Mouse (Mus musculus): Measurements from ENCODE around the gene Cela3b. TPM values are rescaled to one million over a fixed set of nuclear protein-coding genes. Genes with fewer than 3 reads are reported as not detected.

Gene Cela3b
- polyA plus RNA-seq, 1 experiment: not detected

- TF ChIP-seq USF1 (IDR thresholded peaks at IDR 0.05; ENCODE audit: low read depth) (no peak), MYOG (IDR thresholded peaks at IDR 0.05; ENCODE audit: control insufficient read depth, extremely low read depth, insufficient read length) (no peak), CEBPB (IDR thresholded peaks at IDR 0.05; ENCODE audit: low read depth) (no peak), MAX (IDR thresholded peaks at IDR 0.05) (no peak), MYOD1 (IDR thresholded peaks at IDR 0.05; ENCODE audit: control insufficient read depth, insufficient read length, low read depth) (no peak), FOSL1 (IDR thresholded peaks at IDR 0.05; ENCODE audit: insufficient read depth, low read length, poor library complexity, severe bottlenecking) (no peak), CTCF (IDR thresholded peaks at IDR 0.05; ENCODE audit: control insufficient read depth, insufficient read depth, insufficient read length) (no peak)
- H3K4me3 ChIP-seq (ENCODE audit: insufficient read depth, poor library complexity, severe bottlenecking): no peak overlapping the region
- no peaks in the 10 kb centered on the region for H3K36me3 ChIP-seq (ENCODE audit: control insufficient read depth, insufficient read depth)
- no peaks in the 10 kb centered on the region for H3K79me2 ChIP-seq (ENCODE audit: control insufficient read depth, insufficient read depth)
- H3ac ChIP-seq (ENCODE audit: control insufficient read depth, insufficient read length, low read depth): no peak overlapping the region
- H3K27me3 ChIP-seq (ENCODE audit: control insufficient read depth, insufficient read depth, insufficient read length): no peaks in the 10 kb centered on the region
- H3K79me3 ChIP-seq (ENCODE audit: low read depth): no peaks in the 10 kb centered on the region
Observed at GRCm38 (mm10) chr4:137371596-137372523, 58.5 kb downstream of the Cela3b start.

Other genes starting within 250 kb of the Cela3b start
- gene Wnt4, start 153.1 kb downstream of the Cela3b start, polyA plus RNA-seq (2012; fragmentation: generic; extraction: Trizol): 3.3 TPM
- gene Cdc42, start 72.8 kb downstream of the Cela3b start, polyA plus RNA-seq (2012; fragmentation: generic; extraction: Trizol): 240 TPM
- gene Cela3a, start 20.7 kb downstream of the Cela3b start, polyA plus RNA-seq (2012; fragmentation: generic; extraction: Trizol): not detected
- 0.06 TPM for gene 1700013G24Rik, start 22.7 kb upstream of the Cela3b start, polyA plus RNA-seq (2012; fragmentation: generic; extraction: Trizol)
- 108 TPM for gene Hspg2, start 38.2 kb upstream of the Cela3b start, polyA plus RNA-seq (2012; fragmentation: generic; extraction: Trizol)
- gene Ldlrad2, start 144.0 kb upstream of the Cela3b start, polyA plus RNA-seq (2012; fragmentation: generic; extraction: Trizol): not detected
- 14.6 TPM for gene Usp48, start 163.2 kb upstream of the Cela3b start, polyA plus RNA-seq (2012; fragmentation: generic; extraction: Trizol)
- gene Rap1gap, start 234.2 kb upstream of the Cela3b start, polyA plus RNA-seq (2012; fragmentation: generic; extraction: Trizol): 1.3 TPM